Mouse (Mus musculus) embryo, embryonic 10.5 days (tissue): ENCODE results near the gene Rbbp6.

Experiments
- DNase-seq: peaks from one replicate; pipeline ENCODE4 v3.0.0-alpha.2; 2015; ENCODE audit warnings: low spot score

The Rbbp6 gene

GRCm38 (mm10) chr7:123046473-123047091, 81.1 kb downstream of the Rbbp6 start:
- DNase-seq = no peak
